Mouse (Mus musculus): ENCODE results near the gene Slc30a9.
A peak's percentile ranks its signal among the peaks of the same experiment; 100 is the strongest.

The Slc30a9 gene

DNA sequence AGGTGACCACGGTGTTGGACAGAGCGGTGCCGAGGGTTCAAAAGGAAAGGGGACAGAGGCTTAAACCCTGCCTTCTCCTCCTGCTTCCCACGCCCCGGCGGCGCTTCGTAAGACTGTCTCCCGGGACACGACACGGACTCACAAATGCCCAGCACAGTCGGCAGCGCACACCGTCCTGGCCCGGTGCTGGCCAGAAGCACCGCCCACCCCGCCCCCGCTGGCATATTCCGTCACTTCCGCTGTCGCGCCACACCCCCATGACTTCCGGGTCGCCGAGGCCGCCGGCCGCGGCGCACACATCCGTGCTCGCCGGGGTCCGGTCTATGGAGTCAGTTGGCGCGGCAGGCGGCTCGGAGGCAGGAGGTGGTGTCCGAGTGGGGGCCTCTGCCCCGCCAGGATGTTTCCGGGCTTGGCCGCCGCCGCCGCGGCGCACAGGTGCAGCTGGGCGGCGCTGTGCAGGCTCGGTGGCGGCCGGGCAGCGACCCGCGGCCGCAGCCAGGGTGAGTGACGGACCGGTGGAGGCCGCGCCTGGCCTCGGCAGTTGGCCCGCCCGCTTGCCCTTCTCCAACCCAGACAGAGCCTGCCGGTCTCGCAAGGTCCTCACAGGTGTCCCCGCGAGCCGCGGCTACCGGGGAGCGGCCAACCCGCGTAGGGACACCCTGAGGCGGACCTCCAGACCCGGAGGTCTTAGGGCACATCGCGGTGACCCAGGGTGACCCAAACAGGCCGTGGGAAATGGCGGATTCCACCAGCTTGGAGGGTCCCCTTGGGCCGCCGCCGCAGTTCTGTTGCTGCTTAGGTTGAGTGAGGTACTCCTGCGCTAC is at the start of gene Slc30a9:
Gene Slc30a9 (plus strand): TSS at position 258 of the 824 bp plus-strand sequence.
- DNase-seq (ENCODE audit: low spot score in 2 of 2), result peak; percentile 93 to 95

DNA sequence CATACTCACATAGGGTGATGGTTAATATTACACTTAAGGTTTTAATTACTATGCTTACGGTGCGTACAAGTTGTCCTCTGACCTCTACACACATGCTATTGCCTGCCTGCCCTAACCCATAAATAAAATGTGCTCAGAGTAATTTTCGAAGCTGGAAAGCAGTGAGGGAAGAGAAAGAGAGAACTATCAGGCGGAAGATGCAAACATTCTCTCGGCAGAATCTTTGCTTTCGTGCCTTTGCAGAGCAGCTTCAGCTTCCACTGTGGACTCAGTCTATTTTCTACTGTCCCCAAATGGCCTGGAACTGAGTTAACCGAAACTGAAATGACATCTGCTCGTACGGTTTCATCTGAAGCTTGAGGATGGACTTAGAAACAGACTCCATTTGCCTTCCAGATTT is 48.3 kb upstream of the Slc30a9 start:
- peak; percentile 40 to 67 for DNase-seq (ENCODE audit: low spot score in 2 of 2)

DNA sequence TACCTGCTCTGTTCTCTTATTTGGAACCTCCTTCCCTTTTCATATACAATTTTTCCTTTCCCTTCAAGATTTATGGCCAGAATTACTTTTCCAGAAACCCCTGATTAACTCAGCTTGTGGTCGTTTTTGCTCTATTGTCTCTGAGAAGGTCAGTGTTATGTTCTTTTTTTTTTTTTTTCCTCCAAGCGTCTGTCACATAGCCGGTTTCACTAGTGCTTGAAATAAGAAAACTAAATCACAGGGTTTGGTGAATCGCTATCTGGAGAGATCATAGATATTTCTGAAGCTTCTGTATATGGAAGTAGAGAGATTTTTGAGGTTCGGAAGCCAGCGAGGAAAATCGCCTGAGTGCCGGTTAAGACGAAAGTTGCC is 46.6 kb upstream of the Slc30a9 start:
- no peak for DNase-seq (ENCODE audit: low spot score in 2 of 2)

DNA sequence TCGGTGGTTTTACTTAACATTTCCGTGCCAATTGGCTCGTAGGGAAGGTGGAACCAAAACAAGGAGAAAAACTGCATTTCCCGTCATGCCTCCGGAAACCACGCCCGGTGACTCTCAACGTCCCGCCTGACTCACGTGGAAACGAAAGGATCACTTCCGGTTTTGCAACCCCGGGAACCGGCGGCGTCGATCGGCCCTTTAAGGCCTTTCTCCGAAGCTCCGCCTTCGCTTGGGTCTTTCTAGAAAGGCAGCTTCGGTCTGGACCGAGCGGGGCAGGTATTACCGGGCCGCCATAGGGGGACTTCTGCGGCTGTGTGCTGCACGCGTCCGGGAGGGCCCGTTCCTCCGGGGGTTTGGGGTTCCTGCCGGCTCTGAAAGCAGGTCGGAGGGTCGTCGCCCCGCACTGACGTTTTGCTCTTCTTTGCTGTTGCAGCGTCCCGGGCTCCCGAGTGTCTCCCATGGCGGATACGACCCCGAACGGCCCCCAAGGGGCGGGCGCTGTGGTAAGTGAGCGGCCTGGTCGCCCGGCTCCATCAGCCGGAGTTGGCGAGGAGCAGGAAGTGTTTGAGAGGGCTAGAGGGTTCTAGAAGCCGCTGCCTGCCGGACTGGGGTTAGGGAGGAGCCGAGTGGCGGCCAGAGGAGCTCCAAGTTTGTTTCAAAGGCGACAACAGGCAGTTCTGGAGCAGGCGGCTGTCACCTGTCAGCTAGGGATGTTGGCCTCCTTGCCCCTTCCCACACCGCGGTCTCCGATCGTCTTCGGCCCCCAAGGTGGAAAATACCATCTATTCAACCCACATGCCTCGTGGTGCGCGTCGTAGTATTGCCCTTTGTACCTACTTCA is 46.0 kb upstream of the Slc30a9 start, which contains the start of gene Tmem33:
Gene Tmem33 (plus strand): TSS at position 35 of the 841 bp plus-strand sequence.
- DNase-seq (ENCODE audit: low spot score in 2 of 2), result peak; percentile 95 to 96

DNA sequence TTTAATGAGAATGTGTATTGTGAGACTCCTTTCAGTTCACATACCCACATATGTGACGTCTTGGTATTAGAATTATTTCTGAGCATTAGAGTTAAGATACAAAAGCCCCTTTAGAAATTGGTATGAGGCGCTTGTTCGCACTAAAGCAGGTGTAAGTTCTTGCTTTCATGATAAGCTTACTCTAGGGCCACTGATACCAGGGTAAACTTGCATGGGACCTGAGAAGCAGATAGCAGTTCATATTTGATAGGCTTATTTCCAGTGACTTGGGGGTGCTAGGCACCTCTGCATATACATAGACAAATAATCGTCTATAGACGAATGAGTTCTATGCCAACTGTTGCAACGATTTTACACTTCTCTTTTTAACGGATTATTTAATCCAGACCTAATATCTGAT is 43.8 kb upstream of the Slc30a9 start:
- no peak for DNase-seq (ENCODE audit: low spot score in 2 of 2)

DNA sequence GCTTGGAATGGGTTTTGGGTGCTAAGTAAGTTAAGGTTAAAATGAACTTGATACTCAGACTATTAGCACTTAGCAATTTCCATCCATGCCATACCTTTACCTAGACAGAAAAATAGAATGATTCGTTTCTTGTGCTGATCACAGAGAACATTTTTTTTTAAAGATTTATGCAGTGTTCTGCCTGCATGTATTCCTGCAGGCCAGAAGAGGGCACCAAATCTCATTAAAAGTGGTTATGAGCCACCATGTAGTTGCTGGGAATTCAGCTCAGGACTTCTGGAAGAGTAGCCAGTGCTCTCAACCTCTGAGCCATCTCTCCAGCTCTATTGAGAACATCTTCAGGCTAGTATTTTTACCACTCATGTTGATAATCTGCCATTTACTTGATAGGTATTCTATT is 40.6 kb upstream of the Slc30a9 start:
- no peak for DNase-seq (ENCODE audit: low spot score in 2 of 2)

DNA sequence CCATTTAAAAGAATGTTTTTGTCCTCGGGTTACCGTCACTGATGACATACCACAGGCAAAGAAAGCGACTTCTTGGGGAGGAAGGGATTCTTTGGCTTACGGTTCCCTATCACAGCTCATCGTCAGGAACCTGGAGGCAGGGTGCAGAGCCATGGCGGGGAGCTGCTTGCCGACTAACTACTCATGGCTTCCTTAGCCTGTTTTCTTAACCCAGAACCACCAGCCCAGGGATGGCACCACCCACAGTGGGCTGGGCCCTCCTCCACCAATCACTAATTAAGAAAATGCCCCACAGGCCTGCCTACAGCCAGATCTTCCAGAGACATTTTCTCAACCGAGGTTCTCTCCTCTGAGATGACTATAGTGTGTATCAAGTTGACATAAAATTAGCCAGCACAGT is 37.4 kb upstream of the Slc30a9 start:
- DNase-seq (ENCODE audit: low spot score in 2 of 2), result no peak

DNA sequence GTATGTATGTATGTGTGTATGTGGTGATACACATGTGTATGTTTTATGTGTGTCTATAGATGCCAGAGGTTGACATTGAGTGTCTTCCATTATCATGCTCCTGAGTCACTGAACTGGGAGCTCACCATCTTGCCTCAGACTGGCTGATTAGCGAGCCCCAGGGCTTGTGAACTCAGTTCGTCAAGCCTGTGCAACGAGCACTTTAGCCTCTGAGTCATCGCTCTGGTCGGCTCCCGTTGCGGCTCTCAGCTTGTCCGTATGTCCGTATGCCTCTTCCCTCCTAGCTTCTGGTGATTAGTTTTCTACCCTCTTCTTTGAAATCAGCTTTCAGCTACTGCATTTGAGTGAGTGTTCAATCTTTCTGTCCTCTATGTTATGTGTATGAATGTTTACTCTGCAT is 27.3 kb upstream of the Slc30a9 start:
- no peak for DNase-seq (ENCODE audit: low spot score in 2 of 2)

DNA sequence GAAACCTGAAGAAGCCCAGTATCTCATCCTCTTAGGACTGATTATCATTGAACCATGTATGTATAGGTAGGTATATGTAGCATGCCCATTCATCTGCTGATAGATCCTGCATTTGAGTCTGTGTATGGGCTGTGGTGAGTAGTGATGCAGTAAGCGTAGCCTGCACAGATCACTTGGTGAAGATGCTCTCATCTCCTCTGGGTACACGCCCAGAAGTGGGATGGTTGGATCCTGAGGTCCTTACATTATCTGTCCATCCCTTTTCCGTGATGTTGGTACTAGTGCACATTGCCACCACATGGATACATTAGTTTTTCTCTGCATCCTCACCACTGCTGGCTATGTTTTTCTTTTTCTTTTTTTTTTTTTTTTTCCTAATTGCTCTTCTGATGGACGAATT is 26.9 kb upstream of the Slc30a9 start:
- no peak for DNase-seq (ENCODE audit: low spot score in 2 of 2)

DNA sequence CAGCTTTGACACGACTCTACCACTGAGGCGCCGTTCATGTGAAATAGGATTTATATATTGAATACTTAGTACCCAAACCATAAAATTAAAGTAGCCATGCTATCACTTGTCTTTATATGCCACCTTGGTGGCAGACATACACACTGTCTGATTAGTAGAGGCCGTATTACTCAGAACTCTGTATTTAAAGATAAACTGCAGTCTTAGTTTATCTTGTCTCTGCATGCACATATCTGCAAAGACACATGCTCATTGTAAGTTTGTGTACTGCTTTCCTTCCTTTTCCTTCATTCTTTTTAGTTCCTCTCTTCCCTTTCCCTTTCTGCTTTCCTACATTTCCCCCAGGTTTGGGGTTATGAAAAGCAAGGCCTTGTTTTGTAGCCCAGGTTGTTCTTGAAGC is 26.4 kb upstream of the Slc30a9 start:
- no peak for DNase-seq (ENCODE audit: low spot score in 2 of 2)

DNA sequence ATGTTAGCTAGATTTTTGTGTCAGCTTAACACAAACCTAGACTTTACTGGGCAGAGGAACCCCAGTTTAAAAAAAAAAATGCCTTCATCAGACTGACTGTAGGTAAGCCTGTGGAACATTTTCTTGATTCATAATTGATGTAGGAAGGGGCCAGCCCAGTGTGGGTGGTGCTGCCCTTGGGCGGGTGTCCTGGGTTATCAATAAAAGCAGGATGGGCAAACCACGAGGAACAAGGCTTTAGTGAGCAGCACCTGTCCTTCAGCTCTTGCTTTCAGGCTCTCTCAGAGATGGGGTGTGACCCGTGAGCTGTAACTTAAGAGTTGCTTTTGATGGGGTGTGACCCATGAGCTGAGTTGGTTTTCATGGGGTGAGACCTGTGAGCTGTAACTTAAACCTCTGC is 11.7 kb upstream of the Slc30a9 start:
- DNase-seq (ENCODE audit: low spot score in 2 of 2), result no peak

DNA sequence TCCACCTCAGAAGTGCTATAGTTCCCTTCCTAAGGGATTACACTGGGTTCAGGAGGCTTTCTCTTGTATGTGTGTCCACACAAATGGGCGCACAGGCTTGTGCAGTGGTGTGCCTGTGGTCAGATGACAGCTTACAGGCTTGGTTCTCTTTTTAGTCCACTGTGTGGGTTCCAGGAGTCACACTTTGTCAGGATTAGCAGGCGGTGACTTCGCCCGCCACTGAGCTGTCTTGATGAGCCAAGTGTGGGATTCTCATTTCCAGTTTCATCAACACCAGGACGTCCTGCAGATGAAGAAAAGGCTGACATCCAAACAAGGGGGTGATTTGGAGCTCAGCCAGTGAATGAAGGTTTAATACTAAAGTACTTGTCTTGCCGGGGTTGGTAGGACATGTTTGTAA is 11.1 kb upstream of the Slc30a9 start:
- DNase-seq (ENCODE audit: low spot score in 2 of 2), result no peak

DNA sequence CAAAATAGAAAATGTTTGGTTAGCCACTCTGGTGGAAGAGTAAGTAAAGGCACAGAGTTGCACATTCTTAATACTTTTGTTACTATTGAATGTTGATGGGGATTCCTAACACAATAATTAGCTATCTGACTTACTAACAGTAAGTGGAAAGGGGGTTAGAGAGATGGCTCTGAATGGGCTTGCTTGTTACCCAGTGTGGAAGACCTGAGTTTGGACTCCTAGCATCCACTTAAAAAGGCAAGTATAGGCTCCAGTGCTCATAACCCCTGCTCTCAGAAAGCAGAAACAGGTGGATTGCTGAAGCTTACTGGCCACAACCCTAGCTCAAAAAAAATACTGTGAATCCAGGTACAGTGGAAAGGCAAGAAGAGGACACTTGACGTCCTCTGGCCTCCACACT is 10.6 kb upstream of the Slc30a9 start:
- no peak for DNase-seq (ENCODE audit: low spot score in 2 of 2)

DNA sequence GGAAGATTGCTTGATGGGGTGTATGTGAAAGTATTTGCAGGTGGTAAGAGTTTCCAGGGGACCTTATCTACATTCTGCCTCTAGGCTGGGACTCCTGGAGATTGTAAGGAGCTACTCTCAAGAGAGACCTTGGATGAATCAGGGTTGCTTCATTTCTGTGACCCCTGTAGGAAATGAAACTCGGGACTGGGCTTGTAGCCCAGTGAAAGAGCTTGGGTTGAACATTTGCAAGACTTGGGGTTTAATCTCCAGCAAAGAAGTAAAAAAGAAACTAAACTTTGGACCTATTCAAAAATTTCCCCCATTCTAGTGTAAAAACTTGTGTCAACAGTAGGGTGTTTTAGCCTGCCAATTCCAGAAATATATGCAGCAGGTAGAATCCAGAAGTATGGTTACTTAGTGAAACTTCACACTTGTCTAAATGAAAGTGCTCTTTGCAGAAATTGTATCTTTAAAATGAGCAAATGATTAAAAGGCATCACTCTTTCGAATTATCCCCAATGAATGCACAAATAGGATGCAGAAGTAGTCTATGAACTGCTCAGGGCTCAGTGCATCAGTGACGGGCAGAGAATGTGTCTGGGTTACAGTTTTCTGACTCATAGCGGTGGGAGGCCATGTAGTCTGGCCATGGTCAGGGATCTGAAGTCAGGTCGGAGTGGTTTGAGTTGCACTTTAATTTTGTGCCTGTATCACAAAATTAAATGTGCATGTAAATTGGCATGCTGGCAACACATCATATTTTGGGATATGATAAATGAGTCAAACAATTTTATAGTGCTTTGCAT is 9.5 kb upstream of the Slc30a9 start:
- DNase-seq (ENCODE audit: low spot score in 2 of 2), result no peak

DNA sequence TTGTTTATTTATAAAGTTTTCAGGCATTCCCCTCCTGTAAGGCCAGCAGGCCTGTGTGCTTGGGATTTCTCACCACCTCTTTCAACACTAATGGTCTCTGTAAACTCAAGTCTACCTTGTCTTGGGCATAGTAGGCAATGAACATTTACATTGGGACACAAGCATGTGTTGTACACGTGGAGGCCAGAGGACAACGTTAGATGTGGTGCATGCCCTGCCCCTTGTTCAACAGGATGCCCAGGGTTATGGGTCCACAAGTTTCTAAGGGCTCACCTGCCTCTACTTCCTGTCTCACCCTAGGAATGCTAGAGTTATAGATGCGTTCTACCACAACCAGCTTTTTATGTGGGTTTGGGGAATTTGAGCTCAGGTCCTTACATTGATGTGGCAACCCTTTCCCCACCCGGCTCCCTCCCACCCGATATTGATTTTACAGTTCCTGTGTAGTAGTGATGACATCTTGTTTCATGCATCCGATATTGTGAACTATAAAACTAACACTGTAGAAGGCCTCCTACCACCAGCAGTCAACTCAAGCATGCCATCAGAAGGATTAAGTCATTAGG is 6.8 kb upstream of the Slc30a9 start:
- DNase-seq (ENCODE audit: low spot score in 2 of 2), result no peak

DNA sequence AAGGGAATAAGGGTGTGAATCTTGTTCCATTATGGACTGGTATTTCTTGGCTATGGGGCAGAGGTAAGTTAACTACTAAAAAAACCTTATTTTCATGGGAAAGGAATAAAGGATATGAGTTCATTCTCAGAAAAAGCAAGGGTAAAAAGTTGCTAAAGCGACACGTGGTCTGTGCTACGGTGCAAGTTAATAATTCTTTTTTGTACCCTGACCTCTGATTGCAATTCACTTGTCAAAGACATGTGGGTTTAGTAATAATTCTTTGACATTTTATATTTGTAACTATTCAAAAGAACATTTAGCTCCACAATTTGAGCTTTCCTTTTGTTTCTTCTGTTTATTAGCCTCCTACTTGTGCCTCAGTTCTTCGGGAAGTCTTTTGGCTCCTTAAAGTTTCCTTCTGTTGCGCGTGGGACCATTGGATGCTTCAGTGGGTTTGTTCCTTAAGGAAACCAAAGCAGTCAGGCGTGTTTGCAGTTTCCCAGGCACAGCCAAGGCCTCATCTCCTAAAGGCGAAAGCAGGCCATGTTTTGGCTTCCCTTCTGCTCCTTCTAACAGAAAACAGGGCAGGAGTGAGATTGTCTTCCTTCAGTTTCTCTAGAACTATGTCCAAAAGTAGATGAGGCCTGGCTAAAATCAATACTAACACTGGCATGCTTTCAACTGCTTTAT is 5.7 kb upstream of the Slc30a9 start:
- DNase-seq (ENCODE audit: low spot score in 2 of 2), result no peak

DNA sequence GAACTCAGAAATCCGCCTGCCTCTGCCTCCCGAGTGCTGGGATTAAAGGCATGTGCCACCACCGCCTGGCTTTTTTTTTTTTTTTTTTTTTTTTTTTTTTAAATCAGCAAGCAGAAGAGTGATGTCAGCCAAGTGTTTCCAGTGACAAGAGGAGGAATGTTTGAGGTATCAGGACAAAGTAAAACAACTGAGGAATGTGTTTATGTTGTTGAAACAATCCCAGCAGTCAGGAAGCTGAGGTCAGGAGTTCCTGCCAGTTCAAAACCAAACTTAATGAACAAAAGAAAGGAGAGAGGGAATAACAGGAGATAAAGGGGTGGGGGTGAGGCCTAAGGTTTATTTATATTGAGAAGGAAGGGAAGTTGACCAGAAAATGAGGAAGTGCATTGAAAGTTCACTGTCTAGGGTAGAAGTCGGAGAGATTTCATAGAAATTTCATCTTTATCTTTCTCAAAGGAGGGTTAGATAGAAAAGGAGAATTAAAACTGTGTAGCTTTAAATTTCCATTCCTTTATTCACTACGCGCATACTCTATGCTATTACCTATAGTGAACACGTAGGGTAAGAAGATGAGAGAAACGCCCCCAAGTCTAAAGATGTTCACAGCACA is 4.9 kb upstream of the Slc30a9 start:
- DNase-seq (ENCODE audit: low spot score in 2 of 2), result no peak

DNA sequence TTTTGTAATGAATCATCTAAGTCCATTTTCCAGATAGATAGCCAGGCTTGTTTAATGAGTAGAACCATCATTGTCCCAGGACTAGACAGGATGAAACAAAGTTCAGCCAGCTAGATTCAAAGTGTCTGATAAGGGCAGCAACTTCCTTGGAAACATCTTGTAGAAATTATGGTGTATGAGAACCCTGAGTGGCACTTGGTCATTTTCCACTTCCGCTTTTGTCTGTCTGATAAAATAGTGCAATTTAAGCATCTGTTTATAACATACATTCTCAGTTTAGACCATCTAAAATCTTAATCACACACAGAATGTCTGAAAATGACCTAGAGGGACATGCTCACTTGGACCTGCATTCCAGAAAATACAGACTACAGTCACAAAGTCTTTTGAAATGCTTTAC is 2.9 kb upstream of the Slc30a9 start:
- DNase-seq (ENCODE audit: low spot score in 2 of 2), result peak in 1 of 2 experiments; percentile 2

DNA sequence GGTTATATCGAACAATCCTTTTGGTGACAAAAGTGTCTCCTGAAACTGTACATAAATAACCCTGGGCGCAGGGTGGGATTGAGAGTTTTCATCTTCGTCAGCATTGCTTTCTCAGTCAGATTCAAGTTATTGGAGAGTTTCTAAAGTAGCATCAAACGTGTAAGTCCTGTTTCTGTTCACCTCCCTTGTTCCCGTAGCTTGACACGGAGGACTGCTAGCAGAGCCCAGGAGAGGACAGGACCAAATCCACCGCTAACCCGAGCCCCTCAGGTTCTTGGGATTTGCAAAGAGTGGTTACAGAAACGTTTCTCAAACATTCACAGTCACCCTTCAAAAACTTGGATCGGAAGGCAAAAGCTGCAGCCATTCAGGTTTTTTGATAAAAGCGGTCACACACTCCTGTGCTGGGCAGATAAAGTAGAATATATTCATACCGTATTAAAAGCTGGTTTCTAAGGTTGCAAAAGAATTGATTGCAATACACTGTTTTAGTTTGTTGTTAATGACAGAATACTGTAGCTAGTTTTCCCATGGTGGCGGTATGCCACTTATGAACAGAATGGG is 986 bp downstream of the Slc30a9 start:
- DNase-seq (ENCODE audit: low spot score in 2 of 2), result peak in 1 of 2 experiments; percentile 22

DNA sequence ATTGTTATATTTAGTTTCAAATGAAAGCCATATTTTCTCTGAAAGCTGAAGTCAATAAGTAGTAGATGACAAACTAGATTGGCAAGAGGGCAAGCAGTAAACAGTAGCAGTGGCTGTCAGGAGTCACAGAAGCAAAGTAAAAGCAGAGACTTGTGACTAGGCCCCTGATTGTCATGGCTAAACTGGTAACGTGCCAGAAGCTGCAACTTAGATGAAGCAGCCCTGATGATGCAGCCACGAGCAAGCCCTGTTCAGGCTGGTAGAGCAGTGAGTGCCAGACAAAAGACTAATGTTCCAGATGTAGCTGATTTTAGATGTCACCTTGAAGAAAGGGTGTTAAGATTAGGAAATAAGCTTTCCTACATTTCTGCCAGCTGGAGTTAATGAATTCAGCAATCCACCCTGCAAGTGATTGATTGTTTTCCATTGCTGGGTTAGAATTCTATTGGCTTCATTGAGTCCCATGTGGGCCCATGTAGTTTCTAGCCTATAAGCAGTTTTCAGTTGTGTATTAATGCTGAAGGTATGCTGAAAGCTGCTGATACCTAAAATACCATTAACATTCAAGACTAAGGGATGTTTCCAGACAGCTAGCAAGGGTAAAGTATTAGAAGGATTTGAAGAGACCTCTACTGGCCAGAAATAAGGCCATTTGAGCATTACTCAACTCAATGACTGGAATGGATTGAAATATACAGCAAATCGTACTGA is 5.2 kb downstream of the Slc30a9 start:
- DNase-seq (ENCODE audit: low spot score in 2 of 2), result no peak

Measured in right cerebral cortex, postnatal 10 days (tissue).